Mouse (Mus musculus) liver, adult 2 months (tissue): ENCODE data around the gene Evi5l. TPM values are rescaled to one million over a fixed set of nuclear protein-coding genes. Genes with fewer than 3 reads are reported as not detected.

Source experiments
- DNase-seq: peaks from one replicate; pipeline ENCODE4 v3.0.0-alpha.2; 2011; ENCODE audit warnings: low read depth, low spot score; ENCODE audit errors: extremely low read depth
- H3K27ac ChIP-seq: fragments of 200-500 bp; replicated peaks from 2 replicates; pipeline ENCODE4 v1.5.1; 2012; ENCODE audit warnings: low read depth, mild to moderate bottlenecking, control low read depth, inconsistent platforms, low read length; ENCODE audit not compliant: insufficient read depth
- H3K27me3 ChIP-seq: fragments of 200-500 bp; 2 replicates; pipeline ENCODE4 v1.6.1; 2012; ENCODE audit warnings: mild to moderate bottlenecking, moderate library complexity, low read length, inconsistent platforms; ENCODE audit not compliant: control insufficient read depth, insufficient read depth
- H3K36me3 ChIP-seq: fragments of 200-500 bp; 2 replicates; pipeline ENCODE4 v1.6.1; 2012; ENCODE audit warnings: low read length, inconsistent platforms; ENCODE audit not compliant: control insufficient read depth, insufficient read depth
- H3K4me1 ChIP-seq: fragments of 200-500 bp; 2 replicates; pipeline ENCODE4 v1.6.1; 2011; ENCODE audit warnings: low read length; ENCODE audit not compliant: control insufficient read depth, insufficient read depth
- H3K4me3 ChIP-seq: fragments of 200-500 bp; 2 replicates; pipeline ENCODE4 v1.5.1; 2011; ENCODE audit warnings: low read depth, mild to moderate bottlenecking, control low read depth, low read length, moderate library complexity; ENCODE audit not compliant: insufficient read depth
- H3K79me2 ChIP-seq: fragments of 200-500 bp; 2 replicates; pipeline ENCODE4 v1.6.1; 2012; ENCODE audit warnings: inconsistent platforms, mild to moderate bottlenecking, low read length, moderate library complexity; ENCODE audit not compliant: control insufficient read depth, insufficient read depth
- H3K9ac ChIP-seq: fragments of 200-500 bp; 2 replicates; pipeline ENCODE4 v1.6.1; 2012; ENCODE audit warnings: low read depth, mild to moderate bottlenecking, control low read depth, inconsistent platforms, low read length
- CTCF ChIP-seq: fragments of 200-500 bp; IDR thresholded peaks from 2 replicates; pipeline ENCODE4 v1.5.1; 2011; ENCODE audit warnings: low read depth, low read length, control low read depth
- POLR2A ChIP-seq: fragments of 200-500 bp; IDR thresholded peaks from 2 replicates; pipeline ENCODE4 v1.6.1; 2011; ENCODE audit warnings: low read length, control low read depth; ENCODE audit not compliant: insufficient read depth; ENCODE audit errors: extremely low read depth
- WGBS: fragments of 180-500 bp; shearing (Covaris S2); methylation state at CpG from one replicate; pipeline ENCODE4 v1.1.7; 2018; 5-methylcytosine and 5-hydroxymethylcytosine counted together
- polyA plus RNA-seq: library from polyadenylated mRNA; depleted of rRNA; stranded (reverse); fragments of >200 nt; gene quantifications from 2 replicates; pipeline ENCODE4 v1.2.3, GENCODE M21; 2012; rRNA removed
- total RNA-seq: library from RNA; depleted of rRNA; stranded (reverse); fragments of >200 nt; gene quantifications from 2 replicates; pipeline ENCODE4 v1.2.3, GENCODE M21; 2014; rRNA removed

Gene Evi5l
- total RNA-seq (3.2 TPM in 2 replicates), polyA plus RNA-seq (5.3 and 8.0 TPM in 2 replicates)

DNA sequence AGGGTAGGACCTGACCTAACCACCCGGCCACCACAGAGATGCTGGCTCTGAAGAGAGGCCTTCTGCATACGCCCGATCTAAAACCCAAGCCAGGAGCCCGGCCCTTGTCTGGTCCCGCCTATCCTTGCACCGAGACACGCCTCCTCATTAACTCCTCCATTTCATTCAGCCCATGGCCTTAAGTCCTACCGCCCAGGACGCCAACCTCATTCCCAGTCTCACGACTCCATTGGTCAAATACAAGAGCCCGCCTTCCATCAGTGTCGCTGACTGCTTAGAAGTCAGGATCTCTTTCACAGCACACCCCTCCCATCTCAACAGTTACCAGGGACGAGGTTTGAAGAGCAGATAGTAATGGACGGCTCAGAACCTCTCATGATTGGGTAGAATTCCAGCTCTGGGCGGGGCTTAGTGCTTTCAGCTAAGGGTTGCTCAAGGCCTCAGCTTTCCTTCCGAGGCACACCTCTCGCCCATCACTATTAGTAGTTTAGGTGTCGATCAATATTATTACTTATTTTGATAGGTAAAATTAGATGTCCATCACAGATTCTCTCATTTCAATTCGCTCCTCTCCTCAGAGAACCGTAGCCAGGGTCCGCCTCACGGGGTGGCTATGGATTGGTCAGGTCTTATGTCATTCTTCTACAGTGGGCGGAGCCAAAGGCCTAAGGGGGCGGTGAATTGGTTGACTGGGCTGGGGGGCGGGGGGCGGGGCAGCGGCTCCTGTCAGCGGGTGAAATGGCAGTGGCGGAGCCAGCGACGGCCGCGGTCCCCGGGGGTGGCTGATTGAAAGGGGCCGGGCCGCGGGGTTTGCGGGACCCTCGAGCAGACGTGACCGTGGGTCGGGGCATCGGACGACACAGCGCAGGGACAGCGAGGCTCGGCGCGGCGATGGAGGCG, at the start of gene Evi5l:
TSS of gene Evi5l (plus strand) at position 716 of the 900 bp plus-strand sequence.
- WGBS = under 1% methylated on average over 50 of the region's 51 CpGs
- Histone ChIP-seq H3K4me1 (0 out of 2 replicates have a peak, but pooled peaks cover 3% of the 10 kb centered on the region), H3K27ac (no peak within 1 kb of the TSS), H3K79me2 (no peaks in the 10 kb centered on the region), H3K36me3 (no peaks in the 10 kb centered on the region), H3K9ac (peak within 1 kb of the TSS; percentile 88), H3K27me3 (no peaks in the 10 kb centered on the region), H3K4me3 (peak within 1 kb of the TSS; percentile 74)
- peak; percentile 100 for DNase-seq
- no peak for TF ChIP-seq POLR2A
- TF ChIP-seq CTCF = no peak

DNA sequence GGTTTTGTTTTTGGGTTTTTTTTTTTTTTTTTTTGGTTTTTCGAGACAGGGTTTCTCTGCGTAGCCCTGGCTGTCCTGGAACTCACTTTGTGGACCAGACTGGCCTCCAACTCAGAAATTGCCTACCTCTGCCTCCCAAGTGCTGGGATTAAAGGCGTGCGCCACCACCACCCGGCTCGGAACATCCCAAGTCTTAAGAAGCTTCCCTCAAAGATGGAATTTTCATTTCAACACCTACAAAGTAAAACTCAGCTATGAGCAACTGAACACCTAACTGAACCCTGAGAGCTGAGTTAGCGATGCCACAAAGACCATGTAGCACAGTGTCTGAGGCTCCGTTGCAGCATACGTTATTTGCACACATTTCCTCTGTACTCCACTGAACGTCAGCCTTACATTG, 32.6 kb upstream of the Evi5l start, which contains the start of gene Cd209g:
TSS of gene Cd209g (plus strand) at position 301 of the 400 bp plus-strand sequence.
- no peaks in the 10 kb centered on the region for H3K79me2 ChIP-seq
- no peak within 1 kb of the TSS for H3K4me3 ChIP-seq
- no peaks in the 10 kb centered on the region for H3K4me1 ChIP-seq
- H3K36me3 ChIP-seq = no peaks in the 10 kb centered on the region
- no peak for DNase-seq
- TF ChIP-seq CTCF = no peak
- TF ChIP-seq POLR2A = no peak
- WGBS = 87% methylated on average over 10 of the region's 10 CpGs
- no peaks in the 10 kb centered on the region for H3K27me3 ChIP-seq
- H3K27ac ChIP-seq = no peak within 1 kb of the TSS
- H3K9ac ChIP-seq = no peak within 1 kb of the TSS

DNA sequence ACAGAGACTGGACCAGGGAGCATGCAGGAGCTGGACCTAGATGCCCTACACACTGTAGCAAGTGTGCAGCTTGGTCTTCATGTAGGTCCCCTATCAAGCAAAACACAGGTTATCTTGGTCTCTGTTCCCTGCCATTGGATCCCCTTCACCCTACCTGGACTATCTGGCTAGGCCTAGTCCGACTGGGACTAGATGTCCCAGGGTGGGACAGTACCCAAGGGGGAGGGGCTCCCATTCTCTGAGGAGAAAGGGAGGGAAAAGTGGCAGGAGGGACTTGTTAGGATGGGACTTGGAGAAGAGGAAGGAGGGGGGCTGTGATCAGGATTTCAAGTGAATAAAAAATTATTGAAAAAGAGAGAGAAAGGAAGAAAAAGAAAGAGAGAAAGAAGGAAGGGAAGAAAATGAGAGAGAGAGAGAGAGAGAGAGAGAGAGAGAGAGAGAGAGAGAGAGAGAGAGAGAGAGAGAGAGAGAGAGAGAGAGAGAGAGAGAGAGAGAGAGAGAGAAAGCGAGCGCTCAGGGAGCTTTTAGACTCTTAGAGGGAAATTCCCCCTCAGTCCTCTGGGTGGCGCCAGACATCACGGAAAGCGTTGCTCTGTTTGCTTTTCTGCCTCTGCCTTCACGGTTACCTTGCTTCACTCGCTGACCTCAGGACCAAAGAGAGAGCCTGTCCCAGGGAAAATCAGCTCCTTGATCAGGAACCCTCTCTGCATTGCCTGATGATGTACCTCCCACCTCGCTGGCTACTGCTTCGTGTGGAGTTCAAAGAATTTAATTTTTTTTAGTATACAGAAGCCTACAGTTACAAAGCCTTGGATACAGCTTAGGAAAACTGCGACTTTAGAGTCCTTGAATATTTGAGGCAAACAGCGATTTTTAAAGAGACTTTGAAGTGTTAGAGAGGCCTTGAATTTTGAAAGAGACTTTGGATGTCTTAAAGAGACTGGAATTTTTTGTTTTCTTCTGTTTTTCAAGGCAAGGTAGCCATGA, 26.4 kb upstream of the Evi5l start:
- Histone ChIP-seq H3K79me2 (no peaks in the 10 kb centered on the region), H3K4me3 (no peak overlapping the region), H3K27me3 (no peaks in the 10 kb centered on the region), H3K36me3 (no peaks in the 10 kb centered on the region), H3K27ac (no peak overlapping the region), H3K9ac (no peak overlapping the region), H3K4me1 (no peaks in the 10 kb centered on the region)
- peak; percentile 58 for DNase-seq
- TF ChIP-seq CTCF (peak; percentile 88), POLR2A (no peak)
- WGBS = 15% methylated on average over 12 of the region's 12 CpGs

DNA sequence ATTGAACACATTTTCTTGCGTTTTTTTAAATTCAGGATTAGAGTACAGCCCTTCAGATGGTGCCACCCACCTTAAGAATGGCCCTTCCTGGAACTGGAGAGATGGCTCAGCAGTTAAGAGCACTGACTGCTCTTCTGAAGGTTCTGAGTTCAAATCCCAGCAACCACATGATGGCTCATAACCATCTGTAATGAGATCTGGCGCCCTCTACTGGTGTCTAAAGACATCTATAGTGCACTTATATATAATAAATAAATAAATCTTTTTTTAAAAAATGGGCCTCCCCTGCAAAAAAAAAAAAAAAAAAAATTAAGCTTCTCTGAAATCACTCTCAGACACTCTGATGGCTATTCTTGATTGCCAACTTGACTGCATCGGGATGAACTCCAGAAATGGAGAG, 24.6 kb upstream of the Evi5l start:
- Histone ChIP-seq H3K9ac (no peak overlapping the region), H3K27ac (no peak overlapping the region), H3K36me3 (no peaks in the 10 kb centered on the region), H3K4me3 (no peak overlapping the region), H3K4me1 (no peaks in the 10 kb centered on the region), H3K27me3 (no peaks in the 10 kb centered on the region), H3K79me2 (no peaks in the 10 kb centered on the region)
- DNase-seq = peak; percentile 18
- TF ChIP-seq POLR2A = no peak
- no peak for TF ChIP-seq CTCF
- 64% methylated on average over 3 of the region's 3 CpGs for WGBS

DNA sequence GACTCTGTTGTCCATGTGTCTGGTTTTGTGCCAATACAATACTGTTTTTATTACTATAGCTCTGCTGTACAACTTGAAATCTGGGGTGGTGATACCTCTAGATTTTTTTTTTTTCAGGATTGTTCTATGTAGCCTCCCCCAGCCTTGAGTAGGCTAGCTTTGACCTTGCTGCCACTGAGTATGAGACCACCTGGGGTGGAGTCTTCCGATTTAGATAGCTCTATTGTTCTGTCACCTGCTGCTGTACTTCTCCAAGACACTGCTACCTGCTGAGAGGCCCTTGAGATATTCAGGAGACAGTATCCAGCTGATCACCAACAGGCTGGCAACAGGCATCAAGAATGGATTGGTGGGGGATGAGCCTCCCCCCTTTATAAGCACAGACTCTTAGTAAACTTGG, 19.1 kb upstream of the Evi5l start:
- Histone ChIP-seq H3K9ac (no peak overlapping the region), H3K27me3 (no peaks in the 10 kb centered on the region), H3K79me2 (no peaks in the 10 kb centered on the region), H3K4me1 (no peaks in the 10 kb centered on the region), H3K36me3 (no peaks in the 10 kb centered on the region), H3K4me3 (no peak overlapping the region), H3K27ac (no peak overlapping the region)
- no peak for DNase-seq
- TF ChIP-seq CTCF = no peak
- no peak for TF ChIP-seq POLR2A
- 38% methylated on average over 1 of the region's 1 CpGs for WGBS
